Mouse (Mus musculus) urinary bladder, postnatal 0 days (tissue): Measurements from ENCODE around the gene Lztfl1. TPM values are rescaled to one million over a fixed set of nuclear protein-coding genes. Genes with fewer than 3 reads are reported as not detected.

Experiments used
- polyA plus RNA-seq: library from polyadenylated mRNA; unstranded; fragments of >200 nt; fragmentation: Nextera tagmentation; extraction: Ambion mirVana; gene quantifications from 2 replicates; pipeline ENCODE4 v1.2.1, GENCODE M21; 2015

Lztfl1 gene
- polyA plus RNA-seq, result 27.5 and 36.4 TPM in 2 replicates

DNA sequence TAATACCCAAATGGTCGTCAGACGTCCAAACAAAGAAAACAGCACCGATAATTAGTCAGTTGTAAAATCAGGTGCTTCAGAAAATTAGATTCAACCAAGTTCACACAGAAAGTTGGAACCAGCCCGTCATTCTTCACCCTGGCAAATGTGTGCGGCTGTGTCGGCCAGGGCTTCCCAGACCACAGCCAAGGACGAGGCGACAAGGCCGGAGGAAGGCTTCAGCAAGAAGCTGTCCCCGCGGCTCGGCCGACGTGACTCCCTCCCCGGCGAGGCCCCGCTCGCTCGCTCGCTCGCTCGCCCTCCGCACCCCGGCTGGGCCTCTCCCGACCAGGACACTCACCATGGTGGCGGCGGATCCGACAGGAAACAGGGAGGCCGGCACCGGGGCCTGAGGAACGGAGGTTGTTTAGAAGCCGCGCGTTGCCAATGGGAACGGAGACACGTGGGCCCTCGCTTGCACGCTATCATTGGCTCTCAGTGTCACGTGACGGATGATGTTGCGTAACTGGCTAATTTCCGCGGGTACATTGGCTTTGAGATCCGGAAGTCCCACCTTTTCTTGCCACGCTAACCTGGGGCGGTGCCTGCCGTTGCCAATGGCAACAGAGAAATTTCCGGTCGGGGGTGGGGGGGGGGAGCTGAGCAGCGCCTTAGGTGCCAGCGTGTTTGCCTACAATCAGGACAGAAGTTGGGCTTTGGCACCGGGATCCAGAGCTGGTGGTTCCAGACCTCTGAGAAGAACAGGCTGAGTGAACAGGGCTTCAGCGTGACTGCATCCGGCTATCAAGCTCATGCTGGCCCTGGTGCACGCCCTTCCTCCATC, at the start of gene Lztfl1:
TSS of gene Lztfl1 (minus strand) at position 512 of the 823 bp plus-strand sequence.

DNA sequence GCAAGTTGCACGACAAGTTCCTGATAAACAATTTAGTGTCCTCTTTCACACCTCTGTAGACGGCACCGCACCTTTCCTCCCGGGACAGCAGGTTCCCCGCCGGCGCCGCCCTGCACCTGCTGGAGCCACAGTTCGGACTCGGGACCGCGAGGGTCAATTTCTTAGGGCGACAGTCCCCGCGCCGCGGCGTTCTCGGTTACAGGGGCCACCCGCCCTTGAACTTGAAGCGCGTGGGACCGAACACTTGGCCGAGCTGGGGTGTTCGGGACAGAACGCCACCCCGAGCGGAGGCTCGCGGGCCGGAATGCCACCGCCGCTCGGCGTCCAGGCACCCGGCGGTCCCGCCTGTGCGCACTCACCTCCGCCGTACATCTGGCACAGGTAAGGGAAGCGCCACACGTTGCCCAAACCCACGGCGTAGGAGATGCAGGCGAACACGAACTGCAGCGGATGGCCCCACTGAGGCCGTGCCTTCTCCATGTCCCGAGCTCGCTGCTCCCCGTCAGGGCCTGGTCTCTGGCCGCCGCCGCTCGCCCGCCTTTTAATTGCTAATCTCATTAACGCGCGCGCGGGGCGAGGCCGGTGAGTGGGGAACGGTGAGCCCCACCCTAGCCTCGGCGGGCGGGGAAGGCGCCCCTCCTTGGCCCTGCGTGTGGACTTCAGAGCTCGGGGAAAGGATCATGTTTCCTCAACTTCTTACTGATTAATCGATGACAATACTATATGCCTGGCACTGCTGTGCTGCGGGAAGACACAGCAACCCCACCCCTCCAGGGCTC, 39.0 kb downstream of the Lztfl1 start, which contains the start of the genes Ccr9 and Slc6a20a:
TSS of gene Ccr9 (plus strand) at position 113 of the 779 bp plus-strand sequence.
TSS of gene Slc6a20a (minus strand) at position 559 of the 779 bp plus-strand sequence.

Other genes starting within 250 kb of the Lztfl1 start
- 21.2 and 24.5 TPM in 2 replicates for gene Limd1, start 239.0 kb downstream of the Lztfl1 start, polyA plus RNA-seq
- 34.5 and 43.8 TPM in 2 replicates for gene Sacm1l, start 187.9 kb downstream of the Lztfl1 start, polyA plus RNA-seq
- gene Slc6a20b, start 85.1 kb downstream of the Lztfl1 start, polyA plus RNA-seq, result 0.11 and 0.20 TPM in 2 replicates
- 0.07 and 0.19 TPM in 2 replicates for gene Ccr9, start 39.3 kb downstream of the Lztfl1 start, polyA plus RNA-seq
- gene Slc6a20a, start 38.8 kb downstream of the Lztfl1 start, polyA plus RNA-seq, result 0.24 and 0.29 TPM in 2 replicates
- gene Cxcr6, start 88.8 kb upstream of the Lztfl1 start, polyA plus RNA-seq, result 0.12 and 0.16 TPM in 2 replicates
- 10.4 and 11.1 TPM in 2 replicates for gene Fyco1, start 134.2 kb upstream of the Lztfl1 start, polyA plus RNA-seq
- gene Xcr1, start 144.3 kb upstream of the Lztfl1 start, polyA plus RNA-seq, result not detected in 2 replicates